Comparison of ENCODE assay signal across 10 mouse cellular contexts in genomic region chr2:122301921-122302573, GRCm38 (mm10). TPM values are rescaled to one million over a fixed set of nuclear protein-coding genes. Genes with fewer than 3 reads are reported as not detected.
A peak's percentile ranks its signal among the peaks of the same experiment; 100 is the strongest.
DNase-seq lines count a peak whose midpoint lies in the region; ATAC-seq and TF ChIP-seq lines count a peak whose summit lies in the region.
"Had no signal": no experiment of that assay in that cellular context is flagged by ENCODE, and none has a peak within 500 bp of the region (broad histone marks: within the 10 kb centered on the region; RNA-seq: fewer than 3 reads in every experiment).

No protein-coding gene starts in this region.

- peaks cover 22% of the 10 kb centered on the region; the same call in 1 of the 2 replicates for H3K4me1 ChIP-seq in kidney, postnatal 0 days (replicated peaks; ENCODE audit: insufficient read depth, low read length)
- peaks cover 44% of the 10 kb centered on the region for H3K4me1 ChIP-seq in embryonic facial prominence, embryonic 15.5 days
- peaks cover 29% of the 10 kb centered on the region for H3K4me1 ChIP-seq in intestine, postnatal 0 days (replicated peaks; ENCODE audit: control insufficient read depth, insufficient read depth, low read length)
- H3K4me1 ChIP-seq in neural tube, embryonic 13.5 days (replicated peaks): peaks cover 40% of the 10 kb centered on the region

- H3K4me2 ChIP-seq in kidney, postnatal 0 days (ENCODE audit: low read length): peak overlapping the region; percentile 50
- peak overlapping the region; percentile 76 for H3K4me2 ChIP-seq in embryonic facial prominence, embryonic 15.5 days (replicated peaks)
- H3K4me2 ChIP-seq in intestine, postnatal 0 days (replicated peaks; ENCODE audit: low read depth): peak overlapping the region; percentile 57
- H3K4me2 ChIP-seq in neural tube, embryonic 13.5 days: peak overlapping the region; percentile 77

- ATAC-seq in kidney, postnatal 0 days (replicated peaks; ENCODE audit: low FRiP score, low read depth): no peak
- ATAC-seq in embryonic facial prominence, embryonic 15.5 days (ENCODE audit: insufficient number of reproducible peaks, low FRiP score, low TSS enrichment, low read depth): no peak
- no peak for ATAC-seq in intestine, postnatal 0 days
- ATAC-seq in neural tube, embryonic 13.5 days (ENCODE audit: low read depth): no peak
- ATAC-seq in megakaryocyte-erythroid progenitor cell, adult 5-6 weeks (replicated peaks; ENCODE audit: low FRiP score, low TSS enrichment, poor library complexity, severe bottlenecking): no peak

- DNase-seq in kidney, postnatal 0 days (ENCODE audit: low spot score): no peak
- no peak for DNase-seq in kidney, postnatal 10 days
- no peak for DNase-seq in cerebellum, postnatal 25 days
- DNase-seq in kidney, adult 11 months: no peak

- WGBS in kidney, postnatal 0 days: 10% methylated on average over 23 of the region's 23 CpGs
- 7% methylated on average over 23 of the region's 23 CpGs for WGBS in embryonic facial prominence, embryonic 15.5 days
- WGBS in intestine, postnatal 0 days: 14% methylated on average over 23 of the region's 23 CpGs
- WGBS in neural tube, embryonic 13.5 days: 6% methylated on average over 23 of the region's 23 CpGs

- no peak for TF ChIP-seq CTCF in kidney, postnatal 0 days (IDR thresholded peaks at IDR 0.05; ENCODE audit: low read depth)
- no peak for TF ChIP-seq CTCF in intestine, postnatal 0 days (IDR thresholded peaks at IDR 0.05; ENCODE audit: low read depth)

- no peaks in the 10 kb centered on the region for H3K9me3 ChIP-seq in kidney, postnatal 0 days (replicated peaks; ENCODE audit: low read length)
- H3K9me3 ChIP-seq in embryonic facial prominence, embryonic 15.5 days (replicated peaks): no peaks in the 10 kb centered on the region
- no peaks in the 10 kb centered on the region for H3K9me3 ChIP-seq in intestine, postnatal 0 days (ENCODE audit: control insufficient read depth)
- H3K9me3 ChIP-seq in neural tube, embryonic 13.5 days: no peaks in the 10 kb centered on the region

- H3K27ac ChIP-seq in kidney, postnatal 0 days: no peak overlapping the region
- H3K27ac ChIP-seq in embryonic facial prominence, embryonic 15.5 days (replicated peaks): no peak overlapping the region
- no peak overlapping the region for H3K27ac ChIP-seq in intestine, postnatal 0 days (ENCODE audit: low read depth, low read length)
- no peak overlapping the region for H3K27ac ChIP-seq in neural tube, embryonic 13.5 days (replicated peaks)

- H3K4me3 ChIP-seq in kidney, postnatal 0 days (replicated peaks; ENCODE audit: low read depth, low read length): peak overlapping the region; percentile 19
- peak overlapping the region; percentile 39 for H3K4me3 ChIP-seq in embryonic facial prominence, embryonic 15.5 days (replicated peaks)
- peak overlapping the region; percentile 15 for H3K4me3 ChIP-seq in intestine, postnatal 0 days (ENCODE audit: low read depth, low read length)
- peak overlapping the region; percentile 44 for H3K4me3 ChIP-seq in neural tube, embryonic 13.5 days

- H3K36me3 ChIP-seq in kidney, postnatal 0 days (ENCODE audit: insufficient read depth, low read length): no peaks in the 10 kb centered on the region
- H3K36me3 ChIP-seq in embryonic facial prominence, embryonic 15.5 days: no peaks in the 10 kb centered on the region
- no peaks in the 10 kb centered on the region for H3K36me3 ChIP-seq in intestine, postnatal 0 days (ENCODE audit: control insufficient read depth, insufficient read depth)
- H3K36me3 ChIP-seq in neural tube, embryonic 13.5 days: no peaks in the 10 kb centered on the region

- H3K9ac ChIP-seq in kidney, postnatal 0 days (ENCODE audit: low read depth, low read length): no peak overlapping the region
- H3K9ac ChIP-seq in embryonic facial prominence, embryonic 15.5 days: no peak overlapping the region
- no peak overlapping the region for H3K9ac ChIP-seq in intestine, postnatal 0 days (ENCODE audit: low read depth, low read length)
- H3K9ac ChIP-seq in neural tube, embryonic 13.5 days: peak overlapping the region; percentile 66

- peaks cover 59% of the 10 kb centered on the region for H3K27me3 ChIP-seq in kidney, postnatal 0 days (ENCODE audit: insufficient read depth, low read length)
- peaks cover 86% of the 10 kb centered on the region for H3K27me3 ChIP-seq in embryonic facial prominence, embryonic 15.5 days
- H3K27me3 ChIP-seq in intestine, postnatal 0 days (replicated peaks; ENCODE audit: control insufficient read depth, insufficient read depth, low read length): peaks cover 71% of the 10 kb centered on the region
- peaks cover 99% of the 10 kb centered on the region for H3K27me3 ChIP-seq in neural tube, embryonic 13.5 days

RNA-seq across cellular contexts. Expression of gene Duoxa2, which starts 3.3 kb away (rescaled TPM):
- polyA plus RNA-seq in kidney, postnatal 0 days (2015; fragmentation: Nextera tagmentation; extraction: Ambion mirVana): not detected in 2 replicates
- 0.25 TPM in 1 of 2 replicates, not detected in the other for polyA plus RNA-seq in embryonic facial prominence, embryonic 15.5 days (2015; fragmentation: Nextera tagmentation; extraction: Ambion mirVana)
- polyA plus RNA-seq in intestine, postnatal 0 days (2015; fragmentation: Nextera tagmentation; extraction: Ambion mirVana): 0.83 and 1.5 TPM in 2 replicates
- polyA plus RNA-seq in neural tube, embryonic 13.5 days (2015; fragmentation: Nextera tagmentation; extraction: Ambion mirVana): not detected in 2 replicates
- not detected in 2 replicates for total RNA-seq in megakaryocyte-erythroid progenitor cell, adult 5-6 weeks (2014; fragmentation: Nextera tagmentation)
- total RNA-seq in megakaryocyte-erythroid progenitor cell, adult 5-6 weeks (2017): not detected in 2 replicates
- total RNA-seq: left cerebral cortex, postnatal 36 days had no signal
- polyA plus RNA-seq: Patski had no signal

RNA-seq across cellular contexts. Expression of gene Duox2, which starts 3.8 kb away (rescaled TPM):
- 0.04 TPM in 2 replicates for polyA plus RNA-seq in kidney, postnatal 0 days (2015; fragmentation: Nextera tagmentation; extraction: Ambion mirVana)
- 0.05 and 0.11 TPM in 2 replicates for polyA plus RNA-seq in embryonic facial prominence, embryonic 15.5 days (2015; fragmentation: Nextera tagmentation; extraction: Ambion mirVana)
- 0.17 and 0.38 TPM in 2 replicates for polyA plus RNA-seq in intestine, postnatal 0 days (2015; fragmentation: Nextera tagmentation; extraction: Ambion mirVana)
- polyA plus RNA-seq in neural tube, embryonic 13.5 days (2015; fragmentation: Nextera tagmentation; extraction: Ambion mirVana): not detected in 2 replicates
- total RNA-seq in megakaryocyte-erythroid progenitor cell, adult 5-6 weeks (2014; fragmentation: Nextera tagmentation): not detected in 2 replicates
- not detected in 2 replicates for total RNA-seq in megakaryocyte-erythroid progenitor cell, adult 5-6 weeks (2017)
- total RNA-seq: left cerebral cortex, postnatal 36 days had no signal

RNA-seq across cellular contexts. Expression of gene Duoxa1, which starts 11.5 kb away (rescaled TPM):
- 0.15 TPM in 1 of 2 replicates, not detected in the other for polyA plus RNA-seq in kidney, postnatal 0 days (2015; fragmentation: Nextera tagmentation; extraction: Ambion mirVana)
- 6.6 and 7.6 TPM in 2 replicates for polyA plus RNA-seq in embryonic facial prominence, embryonic 15.5 days (2015; fragmentation: Nextera tagmentation; extraction: Ambion mirVana)
- polyA plus RNA-seq in intestine, postnatal 0 days (2015; fragmentation: Nextera tagmentation; extraction: Ambion mirVana): not detected in 2 replicates
- 0.29 TPM in 1 of 2 replicates, not detected in the other for polyA plus RNA-seq in neural tube, embryonic 13.5 days (2015; fragmentation: Nextera tagmentation; extraction: Ambion mirVana)
- total RNA-seq in megakaryocyte-erythroid progenitor cell, adult 5-6 weeks (2014; fragmentation: Nextera tagmentation): not detected in 2 replicates
- not detected in 2 replicates for total RNA-seq in megakaryocyte-erythroid progenitor cell, adult 5-6 weeks (2017)
- total RNA-seq: left cerebral cortex, postnatal 36 days had no signal

RNA-seq across cellular contexts. Expression of gene Duox1, which starts 13.4 kb away (rescaled TPM):
- not detected in 2 replicates for polyA plus RNA-seq in kidney, postnatal 0 days (2015; fragmentation: Nextera tagmentation; extraction: Ambion mirVana)
- polyA plus RNA-seq in embryonic facial prominence, embryonic 15.5 days (2015; fragmentation: Nextera tagmentation; extraction: Ambion mirVana): 1.5 TPM in 2 replicates
- polyA plus RNA-seq in intestine, postnatal 0 days (2015; fragmentation: Nextera tagmentation; extraction: Ambion mirVana): 0.07 TPM in 1 of 2 replicates, not detected in the other
- polyA plus RNA-seq in neural tube, embryonic 13.5 days (2015; fragmentation: Nextera tagmentation; extraction: Ambion mirVana): 0.06 and 0.13 TPM in 2 replicates
- not detected in 2 replicates for total RNA-seq in megakaryocyte-erythroid progenitor cell, adult 5-6 weeks (2014; fragmentation: Nextera tagmentation)
- total RNA-seq in megakaryocyte-erythroid progenitor cell, adult 5-6 weeks (2017): not detected in 2 replicates
